18 mouse cellular contexts compared by ENCODE assay signal in genomic region chr14:14352606-14353005, GRCm38 (mm10). TPM values are rescaled to one million over a fixed set of nuclear protein-coding genes. Genes with fewer than 3 reads are reported as not detected.
DNase-seq lines count a peak whose midpoint lies in the region; ATAC-seq and TF ChIP-seq lines count a peak whose summit lies in the region.
"Had no signal": no experiment of that assay in that cellular context is flagged by ENCODE, and none has a peak within 500 bp of the region (broad histone marks: within the 10 kb centered on the region; RNA-seq: fewer than 3 reads in every experiment).

No protein-coding gene starts in this region.

- no peak overlapping the region for H3K9ac ChIP-seq in lung, embryonic 14.5 days
- no peak overlapping the region for H3K9ac ChIP-seq in CH12.LX (ENCODE audit: insufficient read depth, low read depth)
- H3K9ac ChIP-seq: limb, embryonic 12.5 days had no signal

- H3K4me2 ChIP-seq in lung, embryonic 14.5 days = no peak overlapping the region
- H3K4me2 ChIP-seq in CH12.LX (ENCODE audit: insufficient read depth, low read depth, poor library complexity, severe bottlenecking) = no peak overlapping the region
- H3K4me2 ChIP-seq: limb, embryonic 12.5 days had no signal

- H3K4me3 ChIP-seq in lung, embryonic 14.5 days (ENCODE audit: low read depth, low read length) = no peak overlapping the region
- H3K4me3 ChIP-seq in lung, adult 2 months (replicated peaks; ENCODE audit: extremely low read depth, low read depth, low read length) = no peak overlapping the region
- H3K4me3 ChIP-seq in CH12.LX (replicated peaks in 1 of 3; ENCODE audit: low read depth in 2 of 3, low read length in 2 of 3, poor library complexity in 1 of 3) = no peak overlapping the region
- H3K4me3 ChIP-seq: limb, embryonic 12.5 days; megakaryocyte, embryonic 14.5 days had no signal

- dilution Hi-C loops in CH12.LX (cut with MboI; ENCODE audit: extremely low pct_ligation_motif_present, extremely low pct_unique_long_range_greater_than_20kb, low sequenced_read_pairs) = no loop called here

- 82% methylated on average over 6 of the region's 6 CpGs for WGBS in lung, embryonic 14.5 days
- WGBS in lung, adult 2 months = 85% methylated on average over 6 of the region's 6 CpGs

- no peaks in the 10 kb centered on the region for H3K27me3 ChIP-seq in lung, embryonic 14.5 days (ENCODE audit: insufficient read depth, low read length)
- H3K27me3 ChIP-seq in CH12.LX (replicated peaks) = no peaks in the 10 kb centered on the region
- H3K27me3 ChIP-seq: limb, embryonic 12.5 days; megakaryocyte, embryonic 14.5 days had no signal

- no peak overlapping the region for H3K27ac ChIP-seq in lung, embryonic 14.5 days (ENCODE audit: low read depth)
- no peak overlapping the region for H3K27ac ChIP-seq in CH12.LX (ENCODE audit: insufficient read depth, low read depth)
- H3K27ac ChIP-seq: limb, embryonic 12.5 days had no signal

- ATAC-seq in lung, embryonic 14.5 days (ENCODE audit: insufficient read depth) = no peak

- no peak for TF ChIP-seq CTCF in lung, embryonic 14.5 days (IDR thresholded peaks at IDR 0.05; ENCODE audit: low read depth)
- no peak for TF ChIP-seq CTCF in lung, adult 2 months (IDR thresholded peaks at IDR 0.05; ENCODE audit: insufficient read depth, low read length)
- no peak for TF ChIP-seq CTCF in CH12.LX (conservative IDR thresholded peaks at IDR 0.05 in 1 of 2, IDR thresholded peaks at IDR 0.05 in 1 of 2; ENCODE audit: low read depth in 2 of 2, low read length in 2 of 2)

- peaks cover 75% of the 10 kb centered on the region for H3K9me3 ChIP-seq in lung, embryonic 14.5 days (ENCODE audit: low read depth, low read length)
- H3K9me3 ChIP-seq in CH12.LX (replicated peaks; ENCODE audit: low read length) = peaks cover 76% of the 10 kb centered on the region

- no peak for TF ChIP-seq RAD21 in CH12.LX (IDR thresholded peaks at IDR 0.05; ENCODE audit: low read depth, low read length)

- H3K36me3 ChIP-seq in lung, embryonic 14.5 days (ENCODE audit: insufficient read depth) = no peaks in the 10 kb centered on the region
- H3K36me3 ChIP-seq in CH12.LX (replicated peaks in 1 of 2; ENCODE audit: control insufficient read depth in 1 of 2, insufficient read depth in 1 of 2, low read length in 1 of 2) = peaks cover 0 to 10% of the 10 kb centered on the region in 2 experiments

- TF ChIP-seq EP300 in CH12.LX (IDR thresholded peaks at IDR 0.05; ENCODE audit: low read length) = no peak

- H3K79me2 ChIP-seq in CH12.LX (replicated peaks; ENCODE audit: control insufficient read depth, extremely low read depth, insufficient read depth, poor library complexity, severe bottlenecking) = no peaks in the 10 kb centered on the region

- TF ChIP-seq POLR2A in lung, adult 2 months (IDR thresholded peaks at IDR 0.05; ENCODE audit: borderline replicate concordance, extremely low read depth, low read depth, low read length) = no peak
- no peak for TF ChIP-seq POLR2A in CH12.LX (IDR thresholded peaks at IDR 0.05; ENCODE audit: low read depth, low read length)

- DNase-seq in lung, embryonic 14.5 days = peak; percentile 33
- DNase-seq in lung, adult 2 months = no peak
- DNase-seq in CH12.LX (ENCODE audit: extremely low read depth) = peak; percentile 48
- peak; percentile 42 for DNase-seq in embryo, embryonic 10.5 days (ENCODE audit: low spot score)
- DNase-seq in naive thymus-derived CD4-positive, alpha-beta T cell, adult 2 months (ENCODE audit: low read depth) = peak; percentile 57
- no peak for DNase-seq in layer of hippocampus, adult 11-12 months (ENCODE audit: low spot score)
- no peak for DNase-seq in right cerebral cortex, adult 18-20 months
- DNase-seq: adrenal gland, adult 8-10 months; heart, postnatal 14 days; kidney, adult 8-10 months; layer of hippocampus, adult 9-11 months; lung, adult 18-20 months had no signal

- H3K4me1 ChIP-seq in lung, embryonic 14.5 days (ENCODE audit: insufficient read depth) = no peaks in the 10 kb centered on the region
- no peaks in the 10 kb centered on the region for H3K4me1 ChIP-seq in lung, adult 2 months (ENCODE audit: control insufficient read depth, insufficient read depth, low read length)
- H3K4me1 ChIP-seq in CH12.LX (ENCODE audit: control insufficient read depth in 1 of 2, insufficient read depth in 2 of 2) = no peaks in the 10 kb centered on the region
- H3K4me1 ChIP-seq: limb, embryonic 12.5 days had no signal

- in situ Hi-C loops in CH12.LX (cut with MboI; ENCODE audit: low pct_ligation_motif_present, low pct_unique_long_range_greater_than_20kb, low sequenced_read_pairs) = no loop called here

TF ChIP-seq in CH12.LX, 34 proteins besides CTCF, POLR2A, EP300 and RAD21:
- TF ChIP-seq NRF1 (IDR thresholded peaks at IDR 0.05; ENCODE audit: low read depth, low read length) = no peak
- TF ChIP-seq KAT2A (IDR thresholded peaks at IDR 0.05; ENCODE audit: insufficient replicate concordance, low read length) = no peak
- no peak for TF ChIP-seq ETS1 (conservative IDR thresholded peaks at IDR 0.05; ENCODE audit: low read depth, low read length)
- TF ChIP-seq ELF1 (IDR thresholded peaks at IDR 0.05; ENCODE audit: low read depth, low read length) = no peak
- no peak for TF ChIP-seq JUN (IDR thresholded peaks at IDR 0.05; ENCODE audit: insufficient read depth, low read depth, low read length)
- no peak for TF ChIP-seq MAFK (IDR thresholded peaks at IDR 0.05; ENCODE audit: insufficient replicate concordance, low read length)
- no peak for TF ChIP-seq CHD1 (IDR thresholded peaks at IDR 0.05; ENCODE audit: low read depth, low read length)
- TF ChIP-seq CHD2 (IDR thresholded peaks at IDR 0.05; ENCODE audit: low read length) = no peak
- no peak for TF ChIP-seq MEF2A (IDR thresholded peaks at IDR 0.05; ENCODE audit: borderline replicate concordance, low read depth, low read length)
- no peak for TF ChIP-seq IRF4 (IDR thresholded peaks at IDR 0.05; ENCODE audit: low read depth, low read length)
- TF ChIP-seq HCFC1 (IDR thresholded peaks at IDR 0.05; ENCODE audit: low read depth, low read length) = no peak
- no peak for TF ChIP-seq SMC3 (IDR thresholded peaks at IDR 0.05; ENCODE audit: low read depth, low read length)
- no peak for TF ChIP-seq TCF12 (IDR thresholded peaks at IDR 0.05; ENCODE audit: low read depth, low read length)
- no peak for TF ChIP-seq TBP (conservative IDR thresholded peaks at IDR 0.05; ENCODE audit: low read depth, low read length)
- no peak for TF ChIP-seq NELFE (IDR thresholded peaks at IDR 0.05; ENCODE audit: low read depth, low read length)
- TF ChIP-seq MAZ (IDR thresholded peaks at IDR 0.05; ENCODE audit: low read depth, low read length) = no peak
TF ChIP-seq in CH12.LX: peak in this region for 0.

RNA-seq across cellular contexts. Expression of gene Il3ra, which starts 6.5 kb away (rescaled TPM):
- polyA plus RNA-seq in lung, embryonic 14.5 days (2014; fragmentation: Nextera tagmentation; extraction: Ambion mirVana) = 7.9 and 10.3 TPM in 2 replicates
- polyA plus RNA-seq in lung, adult 2 months (2012; rRNA removed) = 89.7 and 119 TPM in 2 replicates
- total RNA-seq in CH12.LX (2012; rRNA removed) (0.64 and 0.76 TPM in 2 replicates), CH12.LX (2014; rRNA removed) (0.89 and 1.3 TPM in 2 replicates)
- polyA plus RNA-seq in CH12.LX (2012; ENCODE audit: insufficient read length, low read depth) = 2.6 and 4.8 TPM in 2 replicates

RNA-seq across cellular contexts. Expression of gene Olfr31, which starts 30.0 kb away (rescaled TPM):
- polyA plus RNA-seq in lung, embryonic 14.5 days (2014; fragmentation: Nextera tagmentation; extraction: Ambion mirVana) = not detected in 2 replicates
- not detected in 2 replicates for polyA plus RNA-seq in lung, adult 2 months (2012; rRNA removed)
- total RNA-seq in CH12.LX (2012; rRNA removed) = not detected in 2 replicates
- total RNA-seq in CH12.LX (2014; rRNA removed) = not detected in 2 replicates
- 0.09 TPM in 1 of 2 replicates, not detected in the other for polyA plus RNA-seq in CH12.LX (2012; ENCODE audit: insufficient read length, low read depth)
- total RNA-seq: adrenal gland, adult 8-10 months; heart, postnatal 14 days; neutrophil, adult 5-6 weeks had no signal
- polyA plus RNA-seq: cortical plate, adult 2 months; gonadal fat pad, adult 2 months; limb, embryonic 12.5 days; small intestine, adult 2 months had no signal

RNA-seq across cellular contexts. Expression of gene Olfr721-ps1, which starts 48.5 kb away (rescaled TPM):
- polyA plus RNA-seq in lung, embryonic 14.5 days (2014; fragmentation: Nextera tagmentation; extraction: Ambion mirVana) = not detected in 2 replicates
- polyA plus RNA-seq in lung, adult 2 months (2012; rRNA removed) = not detected in 2 replicates
- total RNA-seq in CH12.LX (2012; rRNA removed) = not detected in 2 replicates
- not detected in 2 replicates for total RNA-seq in CH12.LX (2014; rRNA removed)
- not detected in 2 replicates for polyA plus RNA-seq in CH12.LX (2012; ENCODE audit: insufficient read length, low read depth)
- total RNA-seq: adrenal gland, adult 8-10 months; heart, postnatal 14 days; neutrophil, adult 5-6 weeks had no signal
- polyA plus RNA-seq: cortical plate, adult 2 months; gonadal fat pad, adult 2 months; limb, embryonic 12.5 days; small intestine, adult 2 months had no signal

Comparison
In these comparisons a context has a peak if more than half of its experiments do, and no peak if none do; other contexts are left out.
1. DNase-seq: peak in lung, embryonic 14.5 days (single experiment), CH12.LX (single experiment), embryo, embryonic 10.5 days (single experiment) and naive thymus-derived CD4-positive, alpha-beta T cell, adult 2 months (single experiment); none in lung, adult 2 months (single experiment), layer of hippocampus, adult 11-12 months (single experiment) and right cerebral cortex, adult 18-20 months (single experiment).